Mouse (Mus musculus): ENCODE measurements at regions not wholly inside any gene's neighbourhood (a gene's known extent, or its start where the extent isn't known, plus 50 kb on each side); places are given as distances from the start of the nearest gene placed in this dataset.
"Not testable (repeated sequence)": the region's sequence is repeated elsewhere in the genome, so short reads cannot be mapped to it uniquely, and the experiment has no call there.

DNA sequence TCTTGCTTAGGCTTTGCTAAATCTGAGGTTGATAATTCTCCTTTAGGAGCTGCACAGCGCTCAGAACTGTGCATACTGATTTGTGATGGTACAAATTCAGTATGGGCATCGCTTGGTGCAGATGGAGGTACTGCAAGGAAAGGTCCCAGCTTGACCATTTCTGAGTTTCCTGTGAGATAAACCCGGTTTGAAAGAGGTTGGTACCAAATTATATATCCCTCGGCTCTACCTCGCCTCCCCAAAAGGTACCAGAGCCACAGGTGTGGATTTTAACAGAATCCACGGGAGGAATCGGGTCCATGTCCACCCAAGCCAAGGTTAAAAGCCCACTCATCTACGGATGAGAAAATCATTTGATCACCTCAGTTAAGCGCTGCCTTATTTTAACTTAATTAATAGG, 172.5 kb upstream of the Zfp808 start:
- not testable (repeated sequence) for H3K4me3 ChIP-seq (ENCODE audit: control insufficient read depth in 1 of 2, insufficient read depth in 1 of 2, low read depth in 2 of 2, low read length in 2 of 2); DNase-seq (ENCODE audit: low read depth, low spot score); H3K79me2 ChIP-seq (ENCODE audit: control insufficient read depth, insufficient read depth, low read length, poor library complexity); H3K9me3 ChIP-seq (replicated peaks; ENCODE audit: insufficient read depth, low read length); H3K36me3 ChIP-seq (ENCODE audit: control insufficient read depth in 1 of 2, insufficient read depth in 2 of 2, low read length in 2 of 2); H3K27ac ChIP-seq (ENCODE audit: control insufficient read depth, low read depth, low read length); H3K9ac ChIP-seq (ENCODE audit: control insufficient read depth, low read depth, low read length, poor library complexity, severe bottlenecking); H3K4me1 ChIP-seq (ENCODE audit: control insufficient read depth in 1 of 2, insufficient read depth in 2 of 2, low read length in 2 of 2); H3K27me3 ChIP-seq (ENCODE audit: control insufficient read depth in 1 of 2, insufficient read depth in 2 of 2, low read length in 2 of 2)

- not testable (repeated sequence) for H3K27ac ChIP-seq (ENCODE audit: control insufficient read depth, low read depth, low read length); H3K4me1 ChIP-seq (ENCODE audit: control insufficient read depth in 1 of 2, insufficient read depth in 2 of 2, low read length in 2 of 2); H3K27me3 ChIP-seq (ENCODE audit: control insufficient read depth in 1 of 2, insufficient read depth in 2 of 2, low read length in 2 of 2); DNase-seq (ENCODE audit: low read depth, low spot score); H3K9ac ChIP-seq (ENCODE audit: control insufficient read depth, low read depth, low read length, poor library complexity, severe bottlenecking); H3K79me2 ChIP-seq (ENCODE audit: control insufficient read depth, insufficient read depth, low read length, poor library complexity); H3K4me3 ChIP-seq (ENCODE audit: control insufficient read depth in 1 of 2, insufficient read depth in 1 of 2, low read depth in 2 of 2, low read length in 2 of 2); H3K9me3 ChIP-seq (replicated peaks; ENCODE audit: insufficient read depth, low read length); H3K36me3 ChIP-seq (ENCODE audit: control insufficient read depth in 1 of 2, insufficient read depth in 2 of 2, low read length in 2 of 2)
These were observed 150.8 kb upstream of the Zfp808 start for GRCm38 (mm10) chr13:61978856-61979255.

DNA sequence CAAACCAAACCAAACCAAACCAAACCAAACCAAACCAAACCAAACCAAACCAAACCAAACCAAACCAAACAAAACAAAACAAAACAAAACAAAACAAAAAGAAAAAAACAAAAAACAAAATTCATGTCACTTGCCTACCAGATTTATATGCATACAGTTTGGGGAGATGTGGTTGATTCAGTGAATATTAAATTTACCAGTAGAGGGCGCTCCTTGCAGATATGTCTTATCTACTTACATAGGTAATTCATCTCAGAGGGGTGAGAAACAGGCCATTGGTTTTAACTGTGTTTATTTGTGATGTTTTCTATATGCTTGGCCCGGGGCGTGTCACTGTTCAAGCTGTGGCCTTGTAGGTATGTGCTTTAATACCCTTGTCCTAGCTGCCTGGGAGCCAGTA, 133.2 kb upstream of the Zfp808 start:
- not testable (repeated sequence) for H3K27ac ChIP-seq (ENCODE audit: control insufficient read depth, low read depth, low read length); H3K9ac ChIP-seq (ENCODE audit: control insufficient read depth, low read depth, low read length, poor library complexity, severe bottlenecking); H3K36me3 ChIP-seq (ENCODE audit: control insufficient read depth in 1 of 2, insufficient read depth in 2 of 2, low read length in 2 of 2); H3K27me3 ChIP-seq (ENCODE audit: control insufficient read depth in 1 of 2, insufficient read depth in 2 of 2, low read length in 2 of 2); H3K79me2 ChIP-seq (ENCODE audit: control insufficient read depth, insufficient read depth, low read length, poor library complexity); H3K9me3 ChIP-seq (replicated peaks; ENCODE audit: insufficient read depth, low read length); H3K4me1 ChIP-seq (ENCODE audit: control insufficient read depth in 1 of 2, insufficient read depth in 2 of 2, low read length in 2 of 2); H3K4me3 ChIP-seq (ENCODE audit: control insufficient read depth in 1 of 2, insufficient read depth in 1 of 2, low read depth in 2 of 2, low read length in 2 of 2)
- TF ChIP-seq SMC3 (IDR thresholded peaks at IDR 0.05; ENCODE audit: low read depth, low read length) (0 out of 2 replicates have a peak, but pooled peaks have one; percentile 14), CTCF (IDR thresholded peaks at IDR 0.05 in 2 of 3, conservative IDR thresholded peaks at IDR 0.05 in 1 of 3; ENCODE audit: control insufficient read depth in 1 of 3, insufficient read depth in 1 of 3, low read depth in 2 of 3, low read length in 3 of 3, poor library complexity in 1 of 3, severe bottlenecking in 1 of 3) (peak in 1 of 3 experiments; percentile 26; a peak in 2 of 6 replicates)
- DNase-seq (ENCODE audit: low read depth, low spot score), result peak; percentile 27

GRCm38 (mm10) chr13:61998803-61999202, 130.9 kb upstream of the Zfp808 start:
- H3K79me2 ChIP-seq (ENCODE audit: control insufficient read depth, insufficient read depth, low read length, poor library complexity); H3K9me3 ChIP-seq (replicated peaks; ENCODE audit: insufficient read depth, low read length); H3K27me3 ChIP-seq (ENCODE audit: control insufficient read depth in 1 of 2, insufficient read depth in 2 of 2, low read length in 2 of 2); H3K27ac ChIP-seq (ENCODE audit: control insufficient read depth, low read depth, low read length); H3K4me1 ChIP-seq (ENCODE audit: control insufficient read depth in 1 of 2, insufficient read depth in 2 of 2, low read length in 2 of 2); H3K36me3 ChIP-seq (ENCODE audit: control insufficient read depth in 1 of 2, insufficient read depth in 2 of 2, low read length in 2 of 2): not testable (repeated sequence)
- H3K9ac ChIP-seq (ENCODE audit: control insufficient read depth, low read depth, low read length, poor library complexity, severe bottlenecking), result peak overlapping the region; percentile 29; the same call in 1 of the 2 replicates
- H3K4me3 ChIP-seq (ENCODE audit: control insufficient read depth in 1 of 2, insufficient read depth in 1 of 2, low read depth in 2 of 2, low read length in 2 of 2), result peak overlapping the region; percentile 15 to 20; a peak in 2 of 4 replicates
- peak; percentile 27; the same call in 1 of the 2 replicates for TF ChIP-seq NRF1 (IDR thresholded peaks at IDR 0.05; ENCODE audit: insufficient read depth, low read depth, low read length, poor library complexity, severe bottlenecking)
- peak; percentile 28 for TF ChIP-seq RAD21 (IDR thresholded peaks at IDR 0.05; ENCODE audit: low read depth, low read length)
- TF ChIP-seq SMC3 (IDR thresholded peaks at IDR 0.05; ENCODE audit: low read depth, low read length), result peak; percentile 21; the same call in 1 of the 2 replicates
- TF ChIP-seq CTCF (IDR thresholded peaks at IDR 0.05 in 2 of 3, conservative IDR thresholded peaks at IDR 0.05 in 1 of 3; ENCODE audit: control insufficient read depth in 1 of 3, insufficient read depth in 1 of 3, low read depth in 2 of 3, low read length in 3 of 3, poor library complexity in 1 of 3, severe bottlenecking in 1 of 3), result peak; percentile 22 to 50 (median 33); a peak in 5 of 6 replicates
- DNase-seq (ENCODE audit: low read depth, low spot score), result peak; percentile 37

Measured in MEL (cell line).